Mouse (Mus musculus) liver, embryonic 14.5 days (tissue): ENCODE results near the gene Ptprr. TPM values are rescaled to one million over a fixed set of nuclear protein-coding genes. Genes with fewer than 3 reads are reported as not detected.

Source experiments
- ATAC-seq: fragments of 200-750 bp; cut with Nextera tagmentation; 2 replicates; pipeline ENCODE4 v1.8.0; 2017; ENCODE audit warnings: moderate number of reproducible peaks, mild to moderate bottlenecking, moderate library complexity; ENCODE audit not compliant: insufficient read depth
- DNase-seq, 3 experiments: peaks; one replicate each; pipeline ENCODE4 v3.0.0-alpha.2; 2012 to 2013; ENCODE audit warnings: low read depth in 3 of 3, low spot score in 3 of 3
- H3K27ac ChIP-seq: fragments of 300-500 bp; sonication (generic); 2 replicates; pipeline ENCODE4 v1.5.1; 2014; ENCODE audit warnings: moderate library complexity, mild to moderate bottlenecking, control low read depth, inconsistent platforms
- H3K27me3 ChIP-seq: fragments of 300-500 bp; sonication (generic); 2 replicates; pipeline ENCODE4 v1.6.1; 2014; ENCODE audit warnings: mild to moderate bottlenecking, low read length, moderate library complexity; ENCODE audit not compliant: control insufficient read depth, insufficient read depth
- H3K36me3 ChIP-seq: fragments of 300-500 bp; sonication (generic); replicated peaks from 2 replicates; pipeline ENCODE4 v1.6.1; 2014; ENCODE audit warnings: low read depth; ENCODE audit not compliant: control insufficient read depth, insufficient read depth
- H3K4me1 ChIP-seq, 2 experiments: fragments of 200-500 bp in 1 of 2; fragments of 300-500 bp in 1 of 2; sonication (generic) in 1 of 2; replicated peaks; 2 replicates each; pipeline ENCODE4 v1.6.1; 2012 to 2014; ENCODE audit warnings: antibody characterized with exemption in 1 of 2, inconsistent platforms in 1 of 2, low read length in 1 of 2; ENCODE audit not compliant: control insufficient read depth in 2 of 2, insufficient read depth in 2 of 2
- H3K4me2 ChIP-seq: fragments of 300-500 bp; sonication (generic); 2 replicates; pipeline ENCODE4 v1.6.1; 2014; ENCODE audit warnings: low read depth, mild to moderate bottlenecking, control low read depth, moderate library complexity
- H3K4me3 ChIP-seq, 2 experiments: fragments of 200-500 bp in 1 of 2; fragments of 300-500 bp in 1 of 2; sonication (generic) in 1 of 2; 2 replicates each; pipeline ENCODE4 v1.5.1; 2012 to 2014; ENCODE audit warnings: low read depth in 2 of 2, low read length in 2 of 2, mild to moderate bottlenecking in 2 of 2, control low read depth in 1 of 2, inconsistent platforms in 1 of 2, moderate library complexity in 1 of 2; ENCODE audit not compliant: insufficient read depth in 1 of 2
- H3K9ac ChIP-seq: fragments of 300-500 bp; sonication (generic); replicated peaks from 2 replicates; pipeline ENCODE4 v1.6.1; 2014; ENCODE audit warnings: mild to moderate bottlenecking, control low read depth, moderate library complexity
- H3K9me3 ChIP-seq: fragments of 300-500 bp; sonication (generic); 2 replicates; pipeline ENCODE4 v1.6.1; 2016; ENCODE audit warnings: low read length, mixed read lengths; ENCODE audit not compliant: control insufficient read depth
- CTCF ChIP-seq: IDR thresholded peaks from 2 replicates; pipeline ENCODE4 v1.5.1; 2016; ENCODE audit warnings: antibody characterized with exemption, low read depth, control low read depth
- EP300 ChIP-seq: IDR thresholded peaks from 2 replicates; pipeline ENCODE4 v1.6.1; 2016; ENCODE audit warnings: antibody characterized with exemption, low read depth
- WGBS: fragments of 180-500 bp; shearing (Covaris S2); extraction: QIAGEN DNeasy Blood & Tissue Kit; methylation state at CpG from one replicate; pipeline ENCODE4 v1.1.7; 2014; ENCODE audit not compliant: insufficient replicate concordance; 5-methylcytosine and 5-hydroxymethylcytosine counted together
- polyA plus RNA-seq, 2 experiments: library from polyadenylated mRNA; depleted of rRNA in 1 of 2; stranded (reverse) in 1 of 2; unstranded in 1 of 2; fragments of >200 nt; fragmentation: Nextera tagmentation in 1 of 2; extraction: Ambion mirVana in 1 of 2; gene quantifications; 2 replicates each; pipeline versions ENCODE4 v1.2.1 to v1.2.3; 2012 to 2014

Gene Ptprr
- polyA plus RNA-seq, 2 experiments, result 0.03 to 0.19 TPM

- Histone ChIP-seq H3K27me3 (no peaks in the 10 kb centered on the region), H3K27ac (no peak overlapping the region), H3K9ac (no peak overlapping the region), H3K9me3 (no peaks in the 10 kb centered on the region), H3K4me3 (no peak overlapping the region), H3K4me2 (no peak overlapping the region), H3K36me3 (no peaks in the 10 kb centered on the region), H3K4me1 (no peaks in the 10 kb centered on the region)
- TF ChIP-seq CTCF (no peak), EP300 (no peak)
- DNase-seq, result no peak
- no peak for ATAC-seq
- WGBS, result 51% methylated on average over 12 of the region's 12 CpGs
Observed at GRCm38 (mm10) chr10:116162338-116162737, 144.3 kb downstream of the Ptprr start.

GRCm38 (mm10) chr10:116175324-116175883 is 157.4 kb downstream of the Ptprr start:
- DNase-seq (no peak), ATAC-seq (no peak)
- WGBS, result 32% methylated on average over 10 of the region's 10 CpGs
- Histone ChIP-seq H3K4me3 (no peak overlapping the region), H3K27ac (no peak overlapping the region), H3K36me3 (no peaks in the 10 kb centered on the region), H3K4me2 (no peak overlapping the region), H3K27me3 (no peaks in the 10 kb centered on the region), H3K4me1 (no peaks in the 10 kb centered on the region; a peak in 1 of 4 replicates), H3K9me3 (no peaks in the 10 kb centered on the region), H3K9ac (no peak overlapping the region)
- no peak for TF ChIP-seq EP300
- TF ChIP-seq CTCF, result no peak

GRCm38 (mm10) chr10:116177390-116178179 is 159.6 kb downstream of the Ptprr start:
- Histone ChIP-seq H3K4me2 (peak overlapping the region; percentile 33), H3K36me3 (no peaks in the 10 kb centered on the region), H3K27ac (no peak overlapping the region), H3K4me1 (no peaks in the 10 kb centered on the region; a peak in 1 of 4 replicates), H3K9me3 (no peaks in the 10 kb centered on the region), H3K4me3 (no peak overlapping the region), H3K9ac (no peak overlapping the region), H3K27me3 (no peaks in the 10 kb centered on the region)
- WGBS, result 34% methylated on average over 21 of the region's 21 CpGs
- TF ChIP-seq CTCF (no peak), EP300 (no peak)
- DNase-seq (no peak), ATAC-seq (no peak)

GRCm38 (mm10) chr10:116181235-116181634 is 163.2 kb downstream of the Ptprr start:
- Histone ChIP-seq H3K36me3 (no peaks in the 10 kb centered on the region), H3K27me3 (no peaks in the 10 kb centered on the region), H3K27ac (no peak overlapping the region), H3K9ac (no peak overlapping the region), H3K4me1 (peaks cover 0 to 5% of the 10 kb centered on the region in 2 experiments; a peak in 2 of 4 replicates), H3K9me3 (no peaks in the 10 kb centered on the region), H3K4me2 (no peak overlapping the region), H3K4me3 (no peak overlapping the region)
- TF ChIP-seq CTCF (no peak), EP300 (no peak)
- DNase-seq (no peak), ATAC-seq (no peak)
- WGBS, result 55% methylated on average over 5 of the region's 5 CpGs

GRCm38 (mm10) chr10:116182221-116182620 is 164.2 kb downstream of the Ptprr start:
- peaks cover 0 to 5% of the 10 kb centered on the region in 2 experiments; a peak in 2 of 4 replicates for H3K4me1 ChIP-seq
- no peak overlapping the region for H3K9ac ChIP-seq
- DNase-seq (no peak), ATAC-seq (no peak)
- 67% methylated on average over 5 of the region's 5 CpGs for WGBS
- H3K27me3 ChIP-seq, result no peaks in the 10 kb centered on the region
- H3K9me3 ChIP-seq, result no peaks in the 10 kb centered on the region
- no peak overlapping the region for H3K27ac ChIP-seq
- H3K4me3 ChIP-seq, result no peak overlapping the region
- TF ChIP-seq EP300 (no peak), CTCF (no peak)
- H3K4me2 ChIP-seq, result no peak overlapping the region
- H3K36me3 ChIP-seq, result no peaks in the 10 kb centered on the region
